Mouse (Mus musculus) liver, postnatal 0 days (tissue): ENCODE measurements at regions not wholly inside any gene's neighbourhood (a gene's known extent, or its start where the extent isn't known, plus 50 kb on each side); places are given as distances from the start of the nearest gene placed in this dataset.

Experiments used
- CTCF ChIP-seq: sonication (generic); IDR thresholded peaks from 2 replicates; pipeline ENCODE4 v1.5.1; 2016; ENCODE audit warnings: antibody characterized with exemption, low read depth
- EP300 ChIP-seq: IDR thresholded peaks from 2 replicates; pipeline ENCODE4 v1.6.1; 2016; ENCODE audit warnings: antibody characterized with exemption, low read depth, mild to moderate bottlenecking

GRCm38 (mm10) chr13:107766397-107767261 is 277.6 kb upstream of the Smim15 start:
- TF ChIP-seq CTCF: no peak
- no peak for TF ChIP-seq EP300
